Mouse (Mus musculus) E14TG2a.4 (cell line): ENCODE results near the gene Slc10a7.
"Not testable (repeated sequence)": the region's sequence is repeated elsewhere in the genome, so short reads cannot be mapped to it uniquely, and the experiment has no call there.

Experiments
- H3K27me3 ChIP-seq: 2 replicates; pipeline ENCODE4 v1.6.1; 2014; ENCODE audit warnings: low read length, control low read depth; ENCODE audit not compliant: insufficient read depth
- H3K36me3 ChIP-seq: 2 replicates; pipeline ENCODE4 v1.6.1; 2014; ENCODE audit warnings: low read length, control low read depth; ENCODE audit not compliant: insufficient read depth
- H3K4me1 ChIP-seq: replicated peaks from 2 replicates; pipeline ENCODE4 v1.6.1; 2014; ENCODE audit warnings: low read depth, low read length, control low read depth
- H3K4me3 ChIP-seq: replicated peaks from 2 replicates; pipeline ENCODE4 v1.5.1; 2014; ENCODE audit warnings: mild to moderate bottlenecking, low read length
- H3K9me3 ChIP-seq: 2 replicates; pipeline ENCODE4 v1.6.1; 2014; ENCODE audit warnings: low read length, control low read depth
- CTCF ChIP-seq: conservative IDR thresholded peaks from 2 replicates; pipeline ENCODE4 v1.5.1; 2014; ENCODE audit warnings: low read length
- NANOG ChIP-seq: IDR thresholded peaks from 2 replicates; pipeline ENCODE4 v1.6.1; 2014; ENCODE audit warnings: borderline replicate concordance, low read length, mixed read lengths
- POU5F1 ChIP-seq: IDR thresholded peaks from 2 replicates; pipeline ENCODE4 v1.6.1; 2014; ENCODE audit warnings: low read length, borderline replicate concordance

The Slc10a7 gene

GRCm38 (mm10) chr8:78509273-78510031, at the start of gene Slc10a7:
Slc10a7 (plus strand) TSS chr8:78509346.
- no peaks in the 10 kb centered on the region for H3K27me3 ChIP-seq
- peaks cover 54% of the 10 kb centered on the region for H3K4me1 ChIP-seq
- H3K9me3 ChIP-seq: no peaks in the 10 kb centered on the region
- TF ChIP-seq NANOG: no peak
- no peak for TF ChIP-seq POU5F1
- no peak for TF ChIP-seq CTCF
- peaks cover 21% of the 10 kb centered on the region for H3K36me3 ChIP-seq
- peak within 1 kb of the TSS; percentile 98 for H3K4me3 ChIP-seq

GRCm38 (mm10) chr8:78463941-78464340, 45.2 kb upstream of the Slc10a7 start:
- H3K4me1 ChIP-seq: no peaks in the 10 kb centered on the region
- no peak overlapping the region for H3K4me3 ChIP-seq
- no peaks in the 10 kb centered on the region for H3K27me3 ChIP-seq
- H3K36me3 ChIP-seq: no peaks in the 10 kb centered on the region
- H3K9me3 ChIP-seq: peaks cover 5% of the 10 kb centered on the region; the same call in 1 of the 2 replicates
- TF ChIP-seq POU5F1 (no peak), CTCF (no peak), NANOG (no peak)

GRCm38 (mm10) chr8:78467889-78468288, 41.3 kb upstream of the Slc10a7 start:
- Histone ChIP-seq H3K4me1 (no peaks in the 10 kb centered on the region), H3K36me3 (no peaks in the 10 kb centered on the region), H3K27me3 (no peaks in the 10 kb centered on the region), H3K4me3 (no peak overlapping the region), H3K9me3 (peaks cover 5% of the 10 kb centered on the region; the same call in 1 of the 2 replicates)
- TF ChIP-seq CTCF: peak; percentile 41
- TF ChIP-seq POU5F1: no peak

- TF ChIP-seq NANOG (no peak), POU5F1 (no peak), CTCF (peak; percentile 73)
- no peaks in the 10 kb centered on the region for H3K36me3 ChIP-seq
These were observed 31.9 kb upstream of the Slc10a7 start for GRCm38 (mm10) chr8:78477051-78477829.

GRCm38 (mm10) chr8:78489733-78490132, 19.4 kb upstream of the Slc10a7 start:
- H3K4me1 ChIP-seq: peaks cover 62% of the 10 kb centered on the region
- H3K36me3 ChIP-seq: no peaks in the 10 kb centered on the region
- no peak for TF ChIP-seq POU5F1
- no peak for TF ChIP-seq CTCF
- TF ChIP-seq NANOG: no peak
- H3K4me3 ChIP-seq: peak overlapping the region; percentile 64
- H3K9me3 ChIP-seq: no peaks in the 10 kb centered on the region
- H3K27me3 ChIP-seq: no peaks in the 10 kb centered on the region

More at GRCm38 (mm10) chr8:78477051-78477829, 31.9 kb upstream of the Slc10a7 start:
- H3K9me3 ChIP-seq: no peaks in the 10 kb centered on the region; the same call in 1 of the 2 replicates
- no peaks in the 10 kb centered on the region for H3K27me3 ChIP-seq
- H3K4me1 ChIP-seq: peaks cover 21% of the 10 kb centered on the region
- H3K4me3 ChIP-seq: no peak overlapping the region

- Histone ChIP-seq H3K9me3 (no peaks in the 10 kb centered on the region), H3K4me3 (no peak overlapping the region), H3K4me1 (peaks cover 66% of the 10 kb centered on the region), H3K36me3 (no peaks in the 10 kb centered on the region), H3K27me3 (no peaks in the 10 kb centered on the region)
- no peak for TF ChIP-seq CTCF
- no peak for TF ChIP-seq POU5F1
- peak; percentile 92 for TF ChIP-seq NANOG
These were observed 16.1 kb upstream of the Slc10a7 start for GRCm38 (mm10) chr8:78493031-78493430.

DNA sequence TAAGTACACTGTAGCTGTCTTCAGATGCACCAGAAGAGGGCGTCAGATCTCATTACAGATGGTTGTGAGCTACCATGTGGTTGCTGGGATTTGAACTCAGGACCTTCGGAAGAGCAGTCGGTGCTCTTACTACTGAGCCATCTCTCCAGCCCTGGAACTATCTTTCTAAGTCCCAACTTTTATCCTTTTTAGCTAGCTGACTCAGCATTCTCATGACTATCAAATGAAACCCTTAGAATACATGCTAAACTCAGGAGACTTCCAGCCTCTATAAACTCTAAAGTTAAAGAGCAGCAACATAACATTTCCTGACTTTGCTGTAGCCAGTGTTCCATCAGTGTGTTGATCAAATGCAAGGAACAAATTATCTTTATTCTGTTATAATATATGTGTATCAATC, 12.9 kb upstream of the Slc10a7 start:
- not testable (repeated sequence) for H3K36me3 ChIP-seq

DNA sequence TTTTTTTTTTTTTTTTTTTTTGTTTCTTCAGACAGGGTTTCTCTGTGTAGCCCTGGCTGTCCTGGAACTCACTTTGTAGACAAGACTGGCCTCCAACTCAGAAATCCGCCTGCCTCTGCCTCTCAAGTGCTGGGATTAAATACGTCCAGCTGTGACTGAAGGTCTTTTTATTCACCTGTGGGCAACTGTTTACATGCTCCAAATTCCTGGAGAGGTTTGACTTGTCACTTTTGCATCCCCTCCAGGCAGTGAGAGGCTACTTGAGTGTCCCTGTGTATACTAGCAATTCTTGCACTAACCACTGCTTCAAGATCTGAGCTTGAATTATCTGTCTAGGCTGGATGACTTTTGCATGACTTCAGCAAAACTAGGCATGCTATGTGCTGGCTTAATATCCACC, 6.4 kb upstream of the Slc10a7 start:
- TF ChIP-seq NANOG (no peak), POU5F1 (no peak), CTCF (no peak)
- Histone ChIP-seq H3K4me1 (peaks cover 41% of the 10 kb centered on the region), H3K9me3 (no peaks in the 10 kb centered on the region), H3K27me3 (no peaks in the 10 kb centered on the region), H3K4me3 (no peak overlapping the region), H3K36me3 (peaks cover 39% of the 10 kb centered on the region)

More for the DNA sequence above, 12.9 kb upstream of the Slc10a7 start:
- H3K4me1 ChIP-seq: peaks cover 43% of the 10 kb centered on the region
- not testable (repeated sequence) for H3K27me3 ChIP-seq, H3K9me3 ChIP-seq, H3K4me3 ChIP-seq
